Mouse (Mus musculus) hindbrain, embryonic 13.5 days (tissue): ENCODE measurements around the gene Gm20388. TPM values are rescaled to one million over a fixed set of nuclear protein-coding genes. Genes with fewer than 3 reads are reported as not detected.
"Not testable (repeated sequence)": the region's sequence is repeated elsewhere in the genome, so short reads cannot be mapped to it uniquely, and the experiment has no call there.

ENCODE experiments used
- ATAC-seq: fragments of 200-750 bp; cut with Nextera tagmentation; 2 replicates; pipeline ENCODE4 v1.8.0; 2017; ENCODE audit warnings: moderate TSS enrichment; ENCODE audit not compliant: low FRiP score
- H3K27ac ChIP-seq: fragments of 300-500 bp; sonication (generic); 2 replicates; pipeline ENCODE4 v1.5.1; 2015; ENCODE audit warnings: inconsistent platforms, mild to moderate bottlenecking, moderate library complexity
- H3K27me3 ChIP-seq: fragments of 300-500 bp; sonication (generic); 2 replicates; pipeline ENCODE4 v1.6.1; 2015; ENCODE audit warnings: mild to moderate bottlenecking, inconsistent platforms
- H3K36me3 ChIP-seq: fragments of 300-500 bp; sonication (generic); 2 replicates; pipeline ENCODE4 v1.6.1; 2015; ENCODE audit warnings: mild to moderate bottlenecking, inconsistent platforms
- H3K4me1 ChIP-seq: fragments of 300-500 bp; sonication (generic); replicated peaks from 2 replicates; pipeline ENCODE4 v1.6.1; 2015; ENCODE audit warnings: inconsistent platforms
- H3K4me2 ChIP-seq: fragments of 300-500 bp; sonication (generic); 2 replicates; pipeline ENCODE4 v1.6.1; 2015; ENCODE audit warnings: inconsistent platforms, mild to moderate bottlenecking, moderate library complexity
- H3K4me3 ChIP-seq: fragments of 300-500 bp; sonication (generic); 2 replicates; pipeline ENCODE4 v1.5.1; 2015; ENCODE audit warnings: mild to moderate bottlenecking, inconsistent platforms
- H3K9ac ChIP-seq: fragments of 300-500 bp; sonication (generic); 2 replicates; pipeline ENCODE4 v1.6.1; 2015; ENCODE audit warnings: mild to moderate bottlenecking, inconsistent platforms
- H3K9me3 ChIP-seq: fragments of 300-500 bp; sonication (generic); 2 replicates; pipeline ENCODE4 v1.6.1; 2016; ENCODE audit warnings: inconsistent platforms
- WGBS: fragments of 180-500 bp; shearing (Covaris S2); methylation state at CpG from one replicate; pipeline ENCODE4 v1.1.7; 2015; 5-methylcytosine and 5-hydroxymethylcytosine counted together
- polyA plus RNA-seq: library from polyadenylated mRNA; unstranded; fragments of >200 nt; fragmentation: Nextera tagmentation; extraction: Ambion mirVana; gene quantifications from 2 replicates; pipeline ENCODE4 v1.2.1, GENCODE M21; 2015

The Gm20388 gene
- polyA plus RNA-seq, 1 experiment from 2014 or later: 1.9 TPM

DNA sequence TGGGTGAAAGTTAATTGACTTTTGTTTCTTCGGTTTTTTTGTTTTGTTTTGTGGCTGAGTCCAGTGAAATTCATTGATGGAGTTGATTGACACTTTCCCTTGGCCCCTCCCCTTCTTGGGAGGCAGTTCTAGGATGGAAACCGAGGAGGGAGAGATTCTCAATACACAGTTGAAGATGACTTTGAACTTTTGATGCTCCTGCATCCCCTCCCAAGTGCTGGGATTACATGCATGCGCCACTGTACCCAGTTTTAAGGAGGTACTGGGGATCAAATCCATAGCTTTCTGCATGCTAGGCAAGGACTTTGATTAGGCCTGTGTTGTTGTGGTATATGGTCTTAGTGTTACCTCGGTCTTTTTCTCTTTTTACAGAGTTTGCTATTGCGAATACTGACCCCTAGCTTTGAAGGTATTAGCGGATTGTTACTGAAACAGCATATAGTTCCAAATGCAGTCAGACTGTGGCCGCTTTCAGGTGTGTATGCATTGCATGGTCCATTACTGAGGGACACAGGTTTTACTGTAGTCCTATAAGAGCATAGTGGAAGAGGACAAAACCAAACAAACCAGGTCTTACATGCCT, 3155.6 kb downstream of the Gm20388 start:
- H3K4me3 ChIP-seq: peak overlapping the region; percentile 88
- peak overlapping the region; percentile 95 for H3K27ac ChIP-seq
- peaks cover 31% of the 10 kb centered on the region for H3K4me1 ChIP-seq
- peak overlapping the region; percentile 89 for H3K9ac ChIP-seq
- peaks cover 21% of the 10 kb centered on the region for H3K36me3 ChIP-seq
- 37% methylated on average over 7 of the region's 7 CpGs for WGBS
- H3K9me3 ChIP-seq: no peaks in the 10 kb centered on the region
- H3K27me3 ChIP-seq: no peaks in the 10 kb centered on the region
- ATAC-seq: no peak
- peak overlapping the region; percentile 70 for H3K4me2 ChIP-seq

DNA sequence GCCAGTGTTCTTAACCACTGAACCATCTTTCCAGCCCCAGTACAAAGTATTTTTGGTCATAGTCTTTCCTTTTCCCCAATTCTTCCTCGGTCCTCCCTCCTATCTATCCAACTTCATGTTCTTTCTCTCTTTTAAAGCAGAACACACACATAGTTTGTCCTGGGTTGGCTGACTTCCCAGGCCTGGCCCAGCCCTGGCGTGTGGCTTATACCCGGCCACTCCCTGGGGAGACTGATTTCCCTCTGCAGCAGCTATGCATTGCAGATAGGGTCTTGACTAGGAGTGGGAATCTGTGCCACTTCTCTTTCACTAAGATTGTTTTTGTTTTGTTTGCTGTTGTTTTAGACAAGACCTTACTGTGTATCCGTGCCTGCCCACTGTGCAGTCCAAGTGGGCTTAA, 3160.5 kb downstream of the Gm20388 start:
- Histone ChIP-seq H3K27ac (no peak overlapping the region), H3K27me3 (no peaks in the 10 kb centered on the region), H3K9me3 (no peaks in the 10 kb centered on the region), H3K4me1 (peaks cover 16% of the 10 kb centered on the region), H3K36me3 (peaks cover 69% of the 10 kb centered on the region), H3K4me2 (no peak overlapping the region), H3K9ac (no peak overlapping the region), H3K4me3 (no peak overlapping the region)
- ATAC-seq: no peak
- 78% methylated on average over 4 of the region's 4 CpGs for WGBS

DNA sequence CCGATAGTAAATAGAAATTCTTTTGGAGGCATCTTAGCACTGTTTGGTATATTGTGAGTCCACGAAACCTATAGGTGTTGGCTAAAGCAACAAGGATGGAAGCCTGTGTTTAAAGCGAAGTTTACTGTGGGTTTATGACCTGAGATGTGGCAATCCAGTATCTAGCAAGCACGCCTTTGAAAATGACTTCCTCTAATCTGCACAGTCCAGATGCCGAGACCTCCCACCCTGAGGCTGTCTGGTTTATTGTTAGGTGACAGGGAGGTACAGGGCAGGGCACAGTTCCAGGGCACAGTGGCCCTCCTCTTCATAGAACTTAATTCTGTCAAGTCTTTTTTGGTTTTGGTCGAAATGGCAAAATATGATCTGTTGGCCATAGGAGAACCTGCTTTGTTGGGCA, 3166.6 kb downstream of the Gm20388 start:
- WGBS: 92% methylated on average over 6 of the region's 6 CpGs
- Histone ChIP-seq H3K27ac (no peak overlapping the region), H3K4me1 (no peaks in the 10 kb centered on the region), H3K36me3 (peaks cover 96% of the 10 kb centered on the region), H3K4me2 (no peak overlapping the region), H3K4me3 (no peak overlapping the region), H3K9me3 (no peaks in the 10 kb centered on the region), H3K9ac (peak overlapping the region; percentile 29; the same call in 1 of the 2 replicates), H3K27me3 (no peaks in the 10 kb centered on the region)
- ATAC-seq: no peak

DNA sequence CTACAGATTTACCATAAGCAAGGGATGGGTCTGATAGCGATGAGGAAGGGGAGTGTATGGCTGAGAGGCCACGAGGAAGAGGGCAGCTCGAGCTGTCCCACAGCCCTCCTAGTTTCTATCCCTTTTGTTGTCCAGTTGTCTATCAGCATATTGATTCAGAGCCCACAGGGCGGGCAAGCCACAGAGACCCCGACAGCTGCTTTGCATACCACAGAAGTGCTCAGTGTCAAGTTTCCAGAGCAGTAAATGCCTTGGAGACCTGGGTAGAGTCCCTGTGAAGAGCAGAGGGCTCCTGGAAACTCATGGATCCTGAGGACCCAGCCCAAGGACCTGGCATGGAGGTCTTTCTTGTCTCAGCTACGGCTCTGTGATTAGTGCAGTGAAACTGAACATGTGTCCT, 3172.4 kb downstream of the Gm20388 start:
- Histone ChIP-seq H3K9ac (no peak overlapping the region), H3K27ac (no peak overlapping the region), H3K4me2 (no peak overlapping the region), H3K36me3 (peaks cover 95% of the 10 kb centered on the region), H3K9me3 (no peaks in the 10 kb centered on the region), H3K27me3 (no peaks in the 10 kb centered on the region), H3K4me1 (no peaks in the 10 kb centered on the region), H3K4me3 (no peak overlapping the region)
- ATAC-seq: no peak
- 80% methylated on average over 6 of the region's 6 CpGs for WGBS

DNA sequence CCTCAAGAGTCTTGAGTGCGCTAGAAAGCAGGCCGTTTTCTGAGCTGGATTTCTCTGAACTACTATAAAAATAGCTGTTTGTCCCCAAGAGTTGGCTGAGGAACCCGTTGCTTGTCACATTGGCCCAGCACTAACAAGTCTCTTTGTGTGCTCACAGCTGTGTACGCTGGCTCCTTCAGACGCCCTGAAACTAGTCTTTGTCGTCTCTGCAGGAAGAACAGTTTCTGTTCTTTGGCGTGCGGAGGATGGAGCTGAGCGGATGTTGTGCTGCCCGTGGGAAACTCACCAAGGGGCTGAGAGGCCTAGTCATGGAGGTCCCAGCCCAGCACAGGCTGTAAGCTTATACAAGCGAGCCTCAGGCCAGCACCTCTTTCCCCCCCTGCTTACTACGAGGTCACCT, 3173.0 kb downstream of the Gm20388 start:
- H3K27me3 ChIP-seq: no peaks in the 10 kb centered on the region
- H3K27ac ChIP-seq: no peak overlapping the region
- ATAC-seq: no peak
- peaks cover 97% of the 10 kb centered on the region for H3K36me3 ChIP-seq
- WGBS: 88% methylated on average over 12 of the region's 12 CpGs
- H3K9me3 ChIP-seq: no peaks in the 10 kb centered on the region
- no peaks in the 10 kb centered on the region for H3K4me1 ChIP-seq
- no peak overlapping the region for H3K4me3 ChIP-seq
- no peak overlapping the region for H3K4me2 ChIP-seq
- H3K9ac ChIP-seq: no peak overlapping the region

DNA sequence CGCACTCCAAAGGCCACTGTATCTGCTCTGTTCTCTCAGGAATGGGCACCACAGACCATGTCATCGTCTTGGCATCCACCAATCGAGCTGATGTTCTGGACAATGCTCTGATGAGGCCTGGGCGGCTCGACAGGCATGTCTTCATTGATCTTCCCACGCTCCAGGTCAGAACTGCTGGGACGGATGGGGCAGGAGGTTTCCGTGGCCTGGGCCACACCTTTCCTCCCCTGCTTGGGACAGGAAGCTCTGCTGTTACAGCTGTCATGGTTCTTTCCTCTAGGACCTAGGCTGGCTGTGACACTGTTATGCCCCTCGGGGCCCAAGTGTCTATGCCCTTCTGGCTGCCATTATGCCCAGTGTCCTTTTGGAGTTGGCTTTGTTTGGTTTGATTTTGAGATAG, 3176.6 kb downstream of the Gm20388 start:
- Histone ChIP-seq H3K9ac (no peak overlapping the region), H3K4me1 (no peaks in the 10 kb centered on the region), H3K27me3 (no peaks in the 10 kb centered on the region), H3K4me2 (no peak overlapping the region), H3K9me3 (no peaks in the 10 kb centered on the region), H3K27ac (no peak overlapping the region), H3K4me3 (no peak overlapping the region), H3K36me3 (peaks cover 98% of the 10 kb centered on the region)
- ATAC-seq: no peak
- WGBS: 96% methylated on average over 9 of the region's 9 CpGs

DNA sequence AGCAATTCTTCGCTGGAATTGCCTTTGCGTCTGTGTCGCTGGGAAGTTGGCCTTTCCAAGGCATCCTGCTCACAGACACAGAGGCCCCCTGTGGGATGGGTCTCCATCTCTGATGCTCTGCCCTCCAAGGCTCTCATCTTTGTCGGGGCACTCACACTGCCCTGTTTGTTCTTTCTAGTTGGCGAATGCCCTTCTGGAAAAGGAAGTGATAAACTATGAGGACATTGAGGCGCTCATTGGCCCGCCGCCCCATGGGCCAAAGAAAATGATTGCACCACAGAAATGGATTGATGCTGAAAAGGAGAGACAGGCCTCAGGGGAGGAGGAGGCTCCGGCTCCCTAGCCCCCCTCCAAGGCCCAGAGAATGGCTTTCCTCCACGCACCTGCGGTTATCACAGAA, 3186.6 kb downstream of the Gm20388 start:
- no peaks in the 10 kb centered on the region for H3K27me3 ChIP-seq
- H3K9ac ChIP-seq: no peak overlapping the region
- H3K27ac ChIP-seq: peak overlapping the region; percentile 31; the same call in 1 of the 2 replicates
- peaks cover 52% of the 10 kb centered on the region for H3K36me3 ChIP-seq
- 89% methylated on average over 11 of the region's 11 CpGs for WGBS
- H3K4me2 ChIP-seq: no peak overlapping the region
- no peak for ATAC-seq
- peaks cover 4% of the 10 kb centered on the region for H3K4me1 ChIP-seq
- H3K4me3 ChIP-seq: no peak overlapping the region
- H3K9me3 ChIP-seq: no peaks in the 10 kb centered on the region

DNA sequence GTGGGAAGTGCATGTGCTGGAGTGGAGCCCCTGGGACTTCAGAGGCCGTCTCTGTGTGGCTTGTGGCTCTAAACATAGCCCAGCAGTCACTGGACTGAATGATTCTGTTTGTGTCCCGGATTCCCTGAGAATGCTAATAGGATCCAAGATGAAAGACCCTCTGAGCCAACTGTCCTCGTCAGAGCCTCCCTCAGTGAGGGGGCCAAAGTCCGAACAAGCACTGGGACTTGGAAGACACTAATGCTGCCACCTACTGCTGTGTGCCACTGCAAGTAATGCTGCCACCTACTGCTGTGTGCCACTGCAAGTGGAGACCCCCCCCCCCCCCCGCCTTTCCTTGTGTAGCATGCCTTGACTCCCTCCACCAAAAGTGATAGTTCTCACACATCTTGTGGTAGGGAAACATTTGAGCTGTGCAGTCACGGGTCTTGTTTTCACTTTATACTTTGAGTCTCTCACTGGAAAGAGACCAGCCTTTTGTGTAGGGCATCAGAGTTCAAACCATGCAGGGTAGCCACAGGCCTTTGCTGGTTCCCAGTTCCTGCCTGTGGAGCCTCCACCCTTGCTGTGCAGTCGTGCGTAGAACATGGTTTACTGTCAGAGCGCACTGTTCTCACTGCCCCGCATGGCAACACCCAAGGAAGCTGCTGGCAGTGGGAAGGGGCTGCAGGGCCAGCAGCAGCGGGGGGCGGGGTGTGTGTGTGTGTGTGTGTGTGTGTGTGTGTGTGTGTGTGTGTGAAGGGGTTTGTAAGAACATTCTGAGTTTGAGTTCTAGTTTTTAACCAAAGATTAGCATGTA, 3187.3 kb downstream of the Gm20388 start:
- Histone ChIP-seq H3K4me1 (peaks cover 6% of the 10 kb centered on the region), H3K27ac (0 out of 2 replicates have a peak overlapping the region, but pooled peaks have one; percentile 31), H3K36me3 (peaks cover 48% of the 10 kb centered on the region), H3K9ac (no peak overlapping the region; the same call in 1 of the 2 replicates), H3K27me3 (no peaks in the 10 kb centered on the region), H3K9me3 (no peaks in the 10 kb centered on the region), H3K4me3 (no peak overlapping the region), H3K4me2 (no peak overlapping the region)
- WGBS: 77% methylated on average over 12 of the region's 12 CpGs
- no peak for ATAC-seq

DNA sequence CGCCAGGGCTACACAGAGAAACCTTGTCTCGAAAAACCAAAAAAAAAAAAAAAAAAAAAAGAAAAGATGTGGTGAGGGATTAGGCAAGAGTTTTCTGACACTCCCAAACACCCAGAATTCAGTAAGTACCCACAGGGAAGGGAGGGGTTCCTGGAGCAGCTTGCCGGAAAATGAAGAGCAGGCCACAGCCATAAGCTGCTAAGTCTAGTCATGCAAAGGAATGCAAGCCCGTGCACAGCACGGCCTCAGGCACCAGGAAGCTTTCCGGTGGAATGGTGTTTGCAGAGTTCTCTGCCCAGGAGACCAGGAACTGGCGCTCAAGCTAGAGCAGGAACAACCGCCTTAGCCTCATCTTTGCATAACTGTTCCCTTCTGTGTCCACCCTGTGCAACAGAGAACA, 3189.6 kb downstream of the Gm20388 start:
- Histone ChIP-seq H3K36me3 (peaks cover 44% of the 10 kb centered on the region), H3K4me2 (no peak overlapping the region), H3K4me1 (peaks cover 22% of the 10 kb centered on the region), H3K27ac (no peak overlapping the region), H3K9me3 (no peaks in the 10 kb centered on the region), H3K27me3 (no peaks in the 10 kb centered on the region), H3K9ac (0 out of 2 replicates have a peak overlapping the region, but pooled peaks have one; percentile 29), H3K4me3 (no peak overlapping the region)
- ATAC-seq: no peak
- WGBS: 73% methylated on average over 8 of the region's 8 CpGs

DNA sequence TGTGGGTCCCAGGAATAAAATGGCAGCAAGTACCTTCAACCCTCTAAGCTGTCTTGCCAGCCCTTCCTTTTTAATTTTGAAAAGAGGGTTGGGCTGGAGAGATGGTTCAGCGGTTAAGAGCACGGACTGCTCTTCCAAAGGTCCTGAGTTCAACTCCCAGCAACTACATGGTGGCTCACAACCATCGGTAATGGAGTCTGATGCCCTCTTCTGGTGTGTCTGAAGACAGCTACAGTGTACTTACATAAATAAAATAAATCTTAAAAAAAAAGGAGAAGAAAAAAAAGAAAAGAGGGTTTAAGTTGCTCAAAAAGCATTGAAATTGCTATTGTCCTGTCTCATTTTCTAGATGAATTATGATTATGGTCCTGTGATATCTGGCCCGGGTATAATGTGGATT, 3190.6 kb downstream of the Gm20388 start:
- no peaks in the 10 kb centered on the region for H3K27me3 ChIP-seq
- no peak overlapping the region for H3K4me3 ChIP-seq
- H3K9ac ChIP-seq: 0 out of 2 replicates have a peak overlapping the region, but pooled peaks have one; percentile 24
- H3K4me2 ChIP-seq: no peak overlapping the region
- H3K9me3 ChIP-seq: no peaks in the 10 kb centered on the region
- H3K27ac ChIP-seq: no peak overlapping the region
- ATAC-seq: no peak
- H3K4me1 ChIP-seq: peaks cover 22% of the 10 kb centered on the region
- 82% methylated on average over 4 of the region's 4 CpGs for WGBS
- H3K36me3 ChIP-seq: peaks cover 44% of the 10 kb centered on the region

DNA sequence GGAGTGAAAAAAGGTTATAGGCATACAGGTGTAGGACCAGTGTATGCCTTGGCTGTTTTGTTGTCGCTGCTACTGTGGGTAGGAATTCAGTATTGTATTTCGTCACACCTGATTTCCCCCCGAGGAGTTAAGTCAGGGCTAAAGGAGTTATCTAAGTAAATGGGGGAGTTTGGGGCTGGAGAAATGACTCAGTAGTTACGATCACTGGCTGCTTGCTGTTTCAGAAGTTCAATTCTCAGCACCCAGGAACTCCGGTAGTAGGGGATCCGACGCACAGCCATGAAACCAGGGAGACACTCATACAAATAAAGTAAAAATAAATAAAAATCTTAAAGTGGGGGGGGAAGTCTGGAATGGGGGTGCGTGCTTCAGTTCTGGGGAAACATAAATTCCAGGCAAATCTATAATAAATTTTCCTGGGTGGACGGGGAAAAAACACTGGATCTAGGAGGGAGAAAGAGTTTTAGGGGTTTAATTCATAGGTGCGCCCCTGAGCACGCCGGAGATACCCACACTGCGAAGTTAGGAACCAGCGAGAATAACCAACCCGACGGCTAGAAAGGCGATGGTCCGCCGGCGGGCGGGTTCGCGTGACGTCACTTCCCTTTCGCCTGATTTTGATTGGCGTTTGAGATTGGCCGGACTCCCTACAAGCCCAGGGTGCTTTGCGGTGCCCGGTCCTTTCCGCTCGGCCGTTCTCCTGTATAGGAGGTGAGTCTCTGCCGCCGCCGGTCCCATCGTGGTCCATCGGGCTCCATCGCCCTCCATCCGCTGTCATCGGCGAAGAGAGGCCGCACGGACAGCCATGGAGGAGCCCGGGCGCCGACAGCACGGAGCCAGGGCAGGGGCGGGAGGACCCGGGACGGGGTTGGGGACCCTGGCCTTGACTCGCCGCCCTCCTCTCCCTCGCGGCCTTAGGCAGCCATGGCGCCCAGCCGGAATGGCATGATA, 3191.4 kb downstream of the Gm20388 start, which contains the start of gene Rpl13:
TSS of gene Rpl13 (plus strand) at position 616 of the 951 bp plus-strand sequence.
- Histone ChIP-seq H3K4me3 (peak within 1 kb of the TSS; percentile 80), H3K36me3 (peaks cover 41% of the 10 kb centered on the region), H3K4me1 (peaks cover 22% of the 10 kb centered on the region), H3K9me3 (no peaks in the 10 kb centered on the region), H3K27ac (peak within 1 kb of the TSS; percentile 97), H3K27me3 (no peaks in the 10 kb centered on the region), H3K9ac (peak within 1 kb of the TSS; percentile 98), H3K4me2 (peak within 1 kb of the TSS; percentile 89)
- WGBS: 2% methylated on average over 56 of the region's 56 CpGs
- ATAC-seq: peak; percentile 94

DNA sequence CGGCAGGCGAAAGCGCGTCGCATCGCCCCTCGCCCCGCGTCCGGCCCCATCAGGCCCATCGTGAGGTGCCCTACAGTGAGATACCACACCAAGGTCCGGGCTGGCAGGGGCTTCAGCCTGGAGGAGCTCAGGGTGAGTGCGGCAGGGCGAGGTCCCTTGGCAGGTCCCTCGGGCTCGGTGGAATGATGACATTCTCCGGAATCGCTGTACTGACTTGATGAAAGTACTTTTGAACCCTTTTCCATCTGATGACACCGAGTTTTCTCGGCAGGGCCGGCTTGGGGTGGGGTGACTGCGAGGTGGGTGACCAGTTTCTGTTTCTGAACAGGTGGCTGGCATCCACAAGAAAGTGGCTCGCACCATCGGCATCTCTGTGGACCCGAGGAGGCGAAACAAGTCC, 3192.2 kb downstream of the Gm20388 start:
- peak; percentile 6; the same call in 1 of the 2 replicates for ATAC-seq

More for the DNA sequence above, 3192.2 kb downstream of the Gm20388 start:
- Histone ChIP-seq H3K4me1 (peaks cover 22% of the 10 kb centered on the region), H3K36me3 (peaks cover 32% of the 10 kb centered on the region), H3K4me2 (peak overlapping the region; percentile 89), H3K27ac (peak overlapping the region; percentile 97), H3K4me3 (peak overlapping the region; percentile 80), H3K9ac (peak overlapping the region; percentile 98)
- not testable (repeated sequence) for H3K27me3 ChIP-seq, H3K9me3 ChIP-seq
- WGBS: 2% methylated on average over 26 of the region's 26 CpGs
